Mouse (Mus musculus) right cerebral cortex, adult 2 months (tissue): ENCODE measurements at regions not wholly inside any gene's neighbourhood (a gene's known extent, or its start where the extent isn't known, plus 50 kb on each side); places are given as distances from the start of the nearest gene placed in this dataset.
"Not testable (repeated sequence)": the region's sequence is repeated elsewhere in the genome, so short reads cannot be mapped to it uniquely, and the experiment has no call there.

Experiments used
- DNase-seq, 2 experiments: peaks; one replicate each; pipeline ENCODE4 v3.0.0; 2021 to 2022; ENCODE audit warnings: low spot score in 2 of 2

GRCm38 (mm10) chr13:61805300-61805699 lies 235.4 kb upstream of the Cts3 start:
- DNase-seq = not testable (repeated sequence)

GRCm38 (mm10) chr13:61804168-61804874 lies 234.4 kb upstream of the Cts3 start:
- DNase-seq = peak; percentile 1 to 3

GRCm38 (mm10) chr13:61803763-61804162 lies 233.8 kb upstream of the Cts3 start:
- DNase-seq = not testable (repeated sequence)

GRCm38 (mm10) chr13:61763457-61763856 lies 193.5 kb upstream of the Cts3 start:
- not testable (repeated sequence) for DNase-seq
